Mouse (Mus musculus) limb, embryonic 15.5 days (tissue): ENCODE data around the gene Ctse. TPM values are rescaled to one million over a fixed set of nuclear protein-coding genes. Genes with fewer than 3 reads are reported as not detected.

Experiments used
- ATAC-seq: fragments of 200-750 bp; cut with Nextera tagmentation; 2 replicates; pipeline ENCODE4 v1.8.0; 2017; ENCODE audit warnings: low read depth, moderate TSS enrichment; ENCODE audit not compliant: insufficient number of reproducible peaks, low FRiP score, low TSS enrichment
- H3K27ac ChIP-seq: fragments of 300-500 bp; sonication (generic); 2 replicates; pipeline ENCODE4 v1.5.1; 2015; ENCODE audit warnings: moderate library complexity, mild to moderate bottlenecking, inconsistent platforms
- H3K27me3 ChIP-seq: fragments of 300-500 bp; sonication (generic); 2 replicates; pipeline ENCODE4 v1.6.1; 2015; ENCODE audit warnings: inconsistent platforms
- H3K36me3 ChIP-seq: fragments of 300-500 bp; sonication (generic); 2 replicates; pipeline ENCODE4 v1.6.1; 2015; ENCODE audit warnings: inconsistent platforms
- H3K4me1 ChIP-seq: fragments of 300-500 bp; sonication (generic); 2 replicates; pipeline ENCODE4 v1.6.1; 2015; ENCODE audit warnings: inconsistent platforms
- H3K4me2 ChIP-seq: fragments of 300-500 bp; sonication (generic); 2 replicates; pipeline ENCODE4 v1.6.1; 2015; ENCODE audit warnings: mild to moderate bottlenecking, inconsistent platforms
- H3K4me3 ChIP-seq: fragments of 300-500 bp; sonication (generic); 2 replicates; pipeline ENCODE4 v1.5.1; 2015; ENCODE audit warnings: mild to moderate bottlenecking, inconsistent platforms
- H3K9ac ChIP-seq: fragments of 300-500 bp; sonication (generic); 2 replicates; pipeline ENCODE4 v1.6.1; 2015; ENCODE audit warnings: inconsistent platforms
- H3K9me3 ChIP-seq: fragments of 300-500 bp; sonication (generic); 2 replicates; pipeline ENCODE4 v1.6.1; 2016; ENCODE audit warnings: inconsistent platforms
- WGBS: fragments of 180-500 bp; shearing (Covaris S2); methylation state at CpG from one replicate; pipeline ENCODE4 v1.1.7; 2015; 5-methylcytosine and 5-hydroxymethylcytosine counted together
- polyA plus RNA-seq: library from polyadenylated mRNA; unstranded; fragments of >200 nt; fragmentation: Nextera tagmentation; extraction: Ambion mirVana; gene quantifications from 2 replicates; pipeline ENCODE4 v1.2.1, GENCODE M21; 2015

Ctse gene
- 0.40 and 0.42 TPM in 2 replicates for polyA plus RNA-seq

GRCm38 (mm10) chr1:131637791-131638540 is at the start of gene Ctse:
Ctse (plus strand) TSS chr1:131638306.
- no peak within 1 kb of the TSS for H3K4me2 ChIP-seq

DNA sequence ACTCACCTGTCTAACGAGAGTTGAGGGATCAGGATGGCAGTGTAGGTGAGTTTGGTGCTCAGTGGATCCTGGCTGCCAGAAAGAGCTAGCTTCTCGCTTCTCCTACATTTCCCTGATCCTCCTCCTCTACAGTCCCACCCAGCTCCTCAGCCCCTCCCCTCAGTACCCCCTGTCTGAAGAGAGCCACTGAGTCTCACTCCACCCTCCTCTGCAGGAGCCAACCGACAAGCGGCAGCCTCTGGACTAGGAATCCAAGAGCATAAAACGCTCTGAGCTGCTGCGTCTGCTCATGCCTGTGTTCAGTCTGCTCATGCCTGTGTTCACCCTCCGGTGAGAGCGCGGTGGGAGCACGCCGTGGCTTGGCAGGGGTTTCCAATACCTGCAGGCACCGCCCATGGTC is 39.2 kb upstream of the Ctse start, which contains the start of gene Avpr1b:
Gene Avpr1b (plus strand): TSS at position 335 of the 400 bp plus-strand sequence.
- Histone ChIP-seq H3K4me1 (peaks cover 4% of the 10 kb centered on the region; the same call in 1 of the 2 replicates), H3K4me2 (peak within 1 kb of the TSS; percentile 10; the same call in 1 of the 2 replicates), H3K9me3 (no peaks in the 10 kb centered on the region), H3K27ac (no peak within 1 kb of the TSS), H3K36me3 (no peaks in the 10 kb centered on the region), H3K4me3 (no peak within 1 kb of the TSS), H3K27me3 (no peaks in the 10 kb centered on the region; the same call in none of the 2 replicates), H3K9ac (no peak within 1 kb of the TSS)
- WGBS: 17% methylated on average over 12 of the region's 12 CpGs
- ATAC-seq: 0 out of 2 replicates have a peak, but pooled peaks have one; percentile 55

More at GRCm38 (mm10) chr1:131637791-131638540, at the start of gene Ctse:
- H3K9me3 ChIP-seq: no peaks in the 10 kb centered on the region
- no peaks in the 10 kb centered on the region for H3K36me3 ChIP-seq
- no peak for ATAC-seq
- H3K27ac ChIP-seq: no peak within 1 kb of the TSS
- no peak within 1 kb of the TSS for H3K4me3 ChIP-seq
- H3K27me3 ChIP-seq: no peaks in the 10 kb centered on the region
- no peaks in the 10 kb centered on the region for H3K4me1 ChIP-seq
- 76% methylated on average over 9 of the region's 9 CpGs for WGBS
- H3K9ac ChIP-seq: no peak within 1 kb of the TSS

GRCm38 (mm10) chr1:131600314-131600713 is 37.8 kb upstream of the Ctse start:
- Histone ChIP-seq H3K4me1 (peaks cover 4% of the 10 kb centered on the region; the same call in 1 of the 2 replicates), H3K9ac (no peak overlapping the region), H3K36me3 (no peaks in the 10 kb centered on the region), H3K9me3 (no peaks in the 10 kb centered on the region), H3K27ac (no peak overlapping the region), H3K4me3 (no peak overlapping the region), H3K4me2 (no peak overlapping the region), H3K27me3 (no peaks in the 10 kb centered on the region; the same call in none of the 2 replicates)
- no peak for ATAC-seq
- WGBS: 44% methylated on average over 11 of the region's 11 CpGs

GRCm38 (mm10) chr1:131606719-131607118 is 31.4 kb upstream of the Ctse start:
- Histone ChIP-seq H3K4me1 (no peaks in the 10 kb centered on the region), H3K9me3 (no peaks in the 10 kb centered on the region), H3K27ac (no peak overlapping the region), H3K27me3 (no peaks in the 10 kb centered on the region), H3K4me3 (no peak overlapping the region), H3K9ac (no peak overlapping the region), H3K36me3 (no peaks in the 10 kb centered on the region), H3K4me2 (no peak overlapping the region)
- 78% methylated on average over 2 of the region's 2 CpGs for WGBS
- ATAC-seq: no peak

GRCm38 (mm10) chr1:131612556-131613155 is 25.4 kb upstream of the Ctse start:
- H3K27ac ChIP-seq: no peak overlapping the region
- no peak overlapping the region for H3K4me3 ChIP-seq
- no peak overlapping the region for H3K4me2 ChIP-seq
- no peaks in the 10 kb centered on the region for H3K36me3 ChIP-seq
- no peak for ATAC-seq
- H3K27me3 ChIP-seq: no peaks in the 10 kb centered on the region
- H3K4me1 ChIP-seq: no peaks in the 10 kb centered on the region
- 26% methylated on average over 4 of the region's 4 CpGs for WGBS
- H3K9me3 ChIP-seq: no peaks in the 10 kb centered on the region
- no peak overlapping the region for H3K9ac ChIP-seq

- Histone ChIP-seq H3K27ac (no peak overlapping the region), H3K4me3 (no peak overlapping the region), H3K4me2 (no peak overlapping the region), H3K9ac (no peak overlapping the region), H3K9me3 (no peaks in the 10 kb centered on the region), H3K36me3 (no peaks in the 10 kb centered on the region), H3K27me3 (no peaks in the 10 kb centered on the region), H3K4me1 (no peaks in the 10 kb centered on the region)
- ATAC-seq: 0 out of 2 replicates have a peak, but pooled peaks have one; percentile 61
- 73% methylated on average over 16 of the region's 16 CpGs for WGBS
Observed at GRCm38 (mm10) chr1:131613361-131614133, 24.6 kb upstream of the Ctse start.

- WGBS: 81% methylated on average over 6 of the region's 6 CpGs
- Histone ChIP-seq H3K4me3 (no peak overlapping the region), H3K4me1 (no peaks in the 10 kb centered on the region), H3K4me2 (no peak overlapping the region), H3K36me3 (no peaks in the 10 kb centered on the region), H3K9me3 (no peaks in the 10 kb centered on the region), H3K27ac (no peak overlapping the region), H3K9ac (no peak overlapping the region), H3K27me3 (no peaks in the 10 kb centered on the region)
- ATAC-seq: no peak
Observed at GRCm38 (mm10) chr1:131614641-131615040, 23.5 kb upstream of the Ctse start.

DNA sequence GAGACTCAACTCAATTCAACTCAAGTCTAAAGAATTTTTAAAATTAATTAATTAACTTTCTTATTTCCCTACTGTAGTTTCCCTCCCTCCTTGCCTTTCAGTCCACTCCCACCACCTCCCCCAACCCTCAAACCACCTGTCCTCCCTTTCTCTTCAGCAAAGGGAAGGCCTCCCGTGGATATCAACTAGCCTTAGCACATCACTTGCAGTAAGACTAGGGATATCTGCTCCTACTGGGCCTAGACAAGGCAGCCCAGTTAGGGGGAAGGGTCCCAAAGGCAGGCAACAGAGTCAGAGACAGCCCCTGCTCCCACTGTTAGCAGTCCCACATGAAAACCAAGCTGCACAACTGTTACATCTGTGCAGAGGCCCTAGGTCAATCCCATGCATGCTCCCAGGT is 22.0 kb upstream of the Ctse start:
- no peaks in the 10 kb centered on the region for H3K9me3 ChIP-seq
- no peaks in the 10 kb centered on the region for H3K36me3 ChIP-seq
- H3K27me3 ChIP-seq: no peaks in the 10 kb centered on the region
- H3K4me2 ChIP-seq: no peak overlapping the region
- 79% methylated on average over 1 of the region's 1 CpGs for WGBS
- no peak for ATAC-seq
- no peak overlapping the region for H3K27ac ChIP-seq
- H3K4me3 ChIP-seq: no peak overlapping the region
- no peaks in the 10 kb centered on the region for H3K4me1 ChIP-seq
- no peak overlapping the region for H3K9ac ChIP-seq

DNA sequence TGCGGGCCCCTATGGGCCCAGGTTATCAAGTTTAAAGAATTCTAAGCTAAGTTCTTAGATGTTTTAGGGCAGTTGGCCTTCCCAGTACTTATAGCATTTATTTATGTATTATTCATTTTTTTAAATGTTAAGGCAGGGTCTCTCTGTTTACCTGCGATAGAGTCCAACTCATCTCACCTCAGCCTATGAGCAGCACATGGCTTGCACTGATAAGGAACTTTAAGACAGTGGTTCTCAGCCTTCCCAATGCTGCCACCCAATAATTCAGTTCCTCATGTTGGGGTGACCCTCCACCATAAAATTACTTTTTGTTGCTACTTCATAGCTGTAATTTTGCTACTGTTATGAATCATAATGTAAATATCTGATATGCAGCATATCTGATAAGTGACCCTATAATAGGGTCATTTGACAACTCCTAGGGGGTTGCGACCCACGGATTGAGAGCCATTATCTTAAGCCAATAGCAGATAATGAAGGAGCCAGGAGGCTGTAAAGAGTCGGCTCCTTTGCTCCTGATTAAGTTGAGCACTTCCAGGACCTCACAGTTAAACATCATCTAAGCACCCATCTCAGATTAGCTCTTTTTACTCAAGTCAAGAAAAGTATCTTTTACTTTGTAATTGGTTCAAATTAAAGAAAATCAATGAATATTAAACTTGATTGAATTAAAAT is 21.4 kb upstream of the Ctse start:
- no peak for ATAC-seq
- Histone ChIP-seq H3K27me3 (no peaks in the 10 kb centered on the region), H3K36me3 (no peaks in the 10 kb centered on the region), H3K27ac (no peak overlapping the region), H3K9ac (no peak overlapping the region), H3K4me3 (no peak overlapping the region), H3K9me3 (no peaks in the 10 kb centered on the region), H3K4me1 (no peaks in the 10 kb centered on the region), H3K4me2 (no peak overlapping the region)
- 69% methylated on average over 5 of the region's 5 CpGs for WGBS

- H3K27me3 ChIP-seq: no peaks in the 10 kb centered on the region
- H3K27ac ChIP-seq: no peak overlapping the region
- no peak overlapping the region for H3K9ac ChIP-seq
- WGBS: 74% methylated on average over 1 of the region's 1 CpGs
- ATAC-seq: no peak
- no peaks in the 10 kb centered on the region for H3K4me1 ChIP-seq
- H3K4me3 ChIP-seq: no peak overlapping the region
- no peak overlapping the region for H3K4me2 ChIP-seq
- no peaks in the 10 kb centered on the region for H3K9me3 ChIP-seq
- H3K36me3 ChIP-seq: no peaks in the 10 kb centered on the region
Observed at GRCm38 (mm10) chr1:131618576-131618975, 19.5 kb upstream of the Ctse start.

DNA sequence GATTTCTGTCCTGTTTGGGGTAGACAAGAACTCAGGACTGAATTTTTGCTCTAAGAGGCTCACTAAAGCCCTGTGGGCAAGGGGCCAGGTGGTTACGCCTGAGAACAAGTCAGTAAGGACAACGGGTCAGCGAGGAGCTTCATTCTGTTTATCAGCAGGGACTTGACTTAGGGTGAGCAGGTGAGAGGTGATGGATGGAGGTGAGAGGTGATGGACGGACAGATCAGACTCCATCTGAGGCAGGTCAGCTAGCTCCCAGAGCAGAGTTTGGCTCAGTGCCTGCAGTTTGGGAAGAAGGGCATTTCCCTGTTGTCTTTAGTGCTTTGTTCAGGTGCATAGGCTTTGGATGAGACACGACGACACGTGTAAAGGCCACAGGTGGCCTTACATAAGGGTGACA is 18.8 kb upstream of the Ctse start:
- Histone ChIP-seq H3K27me3 (no peaks in the 10 kb centered on the region), H3K9ac (no peak overlapping the region), H3K4me1 (no peaks in the 10 kb centered on the region), H3K27ac (no peak overlapping the region), H3K9me3 (no peaks in the 10 kb centered on the region), H3K36me3 (no peaks in the 10 kb centered on the region), H3K4me2 (no peak overlapping the region), H3K4me3 (no peak overlapping the region)
- ATAC-seq: no peak
- 88% methylated on average over 7 of the region's 7 CpGs for WGBS
